Mouse (Mus musculus): ENCODE measurements at regions not wholly inside any gene's neighbourhood (a gene's known extent, or its start where the extent isn't known, plus 50 kb on each side); places are given as distances from the start of the nearest gene placed in this dataset.

- Histone ChIP-seq H3K9me3 (replicated peaks; ENCODE audit: control insufficient read depth, low read length) (peaks cover 4% of the 10 kb centered on the region; the same call in 1 of the 2 replicates), H3K27ac (ENCODE audit: low read depth, low read length) (peak overlapping the region; percentile 60; the same call in 1 of the 2 replicates), H3K4me2 (no peak overlapping the region), H3K27me3 (ENCODE audit: control insufficient read depth, insufficient read depth, low read length) (0 out of 2 replicates have a peak, but pooled peaks cover 2% of the 10 kb centered on the region), H3K4me3 (ENCODE audit: low read depth, low read length) (no peak overlapping the region), H3K4me1 (ENCODE audit: control insufficient read depth, insufficient read depth, low read length) (no peaks in the 10 kb centered on the region), H3K9ac (ENCODE audit: low read depth, low read length) (no peak overlapping the region), H3K36me3 (ENCODE audit: control insufficient read depth, insufficient read depth, low read length) (no peaks in the 10 kb centered on the region)
- no peak for ATAC-seq (replicated peaks; ENCODE audit: insufficient number of reproducible peaks, low FRiP score, low TSS enrichment)
- 70% methylated on average over 5 of the region's 5 CpGs for WGBS (ENCODE audit: insufficient replicate concordance)
These were observed 208.7 kb downstream of the Opa1 start for GRCm38 (mm10) chr16:29787633-29788511.

GRCm38 (mm10) chr16:29790064-29790463, 210.9 kb downstream of the Opa1 start:
- Histone ChIP-seq H3K4me1 (ENCODE audit: control insufficient read depth, insufficient read depth, low read length) (no peaks in the 10 kb centered on the region), H3K27ac (ENCODE audit: low read depth, low read length) (no peak overlapping the region), H3K27me3 (ENCODE audit: control insufficient read depth, insufficient read depth, low read length) (0 out of 2 replicates have a peak, but pooled peaks cover 2% of the 10 kb centered on the region), H3K9ac (ENCODE audit: low read depth, low read length) (no peak overlapping the region), H3K36me3 (ENCODE audit: control insufficient read depth, insufficient read depth, low read length) (no peaks in the 10 kb centered on the region), H3K4me2 (no peak overlapping the region), H3K4me3 (ENCODE audit: low read depth, low read length) (no peak overlapping the region), H3K9me3 (replicated peaks; ENCODE audit: control insufficient read depth, low read length) (peaks cover 4% of the 10 kb centered on the region; the same call in 1 of the 2 replicates)
- no peak for ATAC-seq (replicated peaks; ENCODE audit: insufficient number of reproducible peaks, low FRiP score, low TSS enrichment)
- 92% methylated on average over 3 of the region's 3 CpGs for WGBS (ENCODE audit: insufficient replicate concordance)

- Histone ChIP-seq H3K36me3 (ENCODE audit: control insufficient read depth, insufficient read depth, low read length) (no peaks in the 10 kb centered on the region), H3K4me2 (no peak overlapping the region), H3K9ac (ENCODE audit: low read depth, low read length) (no peak overlapping the region), H3K27me3 (ENCODE audit: control insufficient read depth, insufficient read depth, low read length) (peaks cover 29% of the 10 kb centered on the region), H3K27ac (ENCODE audit: low read depth, low read length) (no peak overlapping the region), H3K9me3 (replicated peaks; ENCODE audit: control insufficient read depth, low read length) (no peaks in the 10 kb centered on the region), H3K4me3 (ENCODE audit: low read depth, low read length) (no peak overlapping the region), H3K4me1 (ENCODE audit: control insufficient read depth, insufficient read depth, low read length) (peaks cover 6% of the 10 kb centered on the region)
- WGBS (ENCODE audit: insufficient replicate concordance), result 25% methylated on average over 3 of the region's 3 CpGs
- ATAC-seq (replicated peaks; ENCODE audit: insufficient number of reproducible peaks, low FRiP score, low TSS enrichment), result no peak
These were observed 220.1 kb downstream of the Opa1 start for GRCm38 (mm10) chr16:29799250-29799649.

GRCm38 (mm10) chr16:29799893-29800292, 220.8 kb downstream of the Opa1 start:
- Histone ChIP-seq H3K27me3 (ENCODE audit: control insufficient read depth, insufficient read depth, low read length) (peaks cover 29% of the 10 kb centered on the region), H3K4me3 (ENCODE audit: low read depth, low read length) (no peak overlapping the region)

GRCm38 (mm10) chr16:29800457-29800856, 221.3 kb downstream of the Opa1 start:
- H3K4me1 ChIP-seq (ENCODE audit: control insufficient read depth, insufficient read depth, low read length), result peaks cover 6% of the 10 kb centered on the region
- WGBS (ENCODE audit: insufficient replicate concordance), result 25% methylated on average over 2 of the region's 2 CpGs
- no peak overlapping the region for H3K9ac ChIP-seq (ENCODE audit: low read depth, low read length)
- H3K27me3 ChIP-seq (ENCODE audit: control insufficient read depth, insufficient read depth, low read length), result peaks cover 32% of the 10 kb centered on the region
- H3K4me2 ChIP-seq, result no peak overlapping the region
- H3K4me3 ChIP-seq (ENCODE audit: low read depth, low read length), result no peak overlapping the region
- no peaks in the 10 kb centered on the region for H3K9me3 ChIP-seq (replicated peaks; ENCODE audit: control insufficient read depth, low read length)
- no peak for ATAC-seq (replicated peaks; ENCODE audit: insufficient number of reproducible peaks, low FRiP score, low TSS enrichment)
- H3K36me3 ChIP-seq (ENCODE audit: control insufficient read depth, insufficient read depth, low read length), result no peaks in the 10 kb centered on the region
- H3K27ac ChIP-seq (ENCODE audit: low read depth, low read length), result no peak overlapping the region

More at GRCm38 (mm10) chr16:29799893-29800292, 220.8 kb downstream of the Opa1 start:
- WGBS (ENCODE audit: insufficient replicate concordance), result 49% methylated on average over 3 of the region's 3 CpGs
- no peak overlapping the region for H3K27ac ChIP-seq (ENCODE audit: low read depth, low read length)
- no peak for ATAC-seq (replicated peaks; ENCODE audit: insufficient number of reproducible peaks, low FRiP score, low TSS enrichment)
- H3K9me3 ChIP-seq (replicated peaks; ENCODE audit: control insufficient read depth, low read length), result no peaks in the 10 kb centered on the region
- H3K4me1 ChIP-seq (ENCODE audit: control insufficient read depth, insufficient read depth, low read length), result peaks cover 6% of the 10 kb centered on the region
- H3K4me2 ChIP-seq, result no peak overlapping the region
- H3K36me3 ChIP-seq (ENCODE audit: control insufficient read depth, insufficient read depth, low read length), result no peaks in the 10 kb centered on the region
- no peak overlapping the region for H3K9ac ChIP-seq (ENCODE audit: low read depth, low read length)

- H3K4me2 ChIP-seq, result no peak overlapping the region
- H3K27me3 ChIP-seq (ENCODE audit: control insufficient read depth, insufficient read depth, low read length), result peaks cover 30% of the 10 kb centered on the region
- H3K36me3 ChIP-seq (ENCODE audit: control insufficient read depth, insufficient read depth, low read length), result no peaks in the 10 kb centered on the region
- whole genome bisulfite sequencing (ENCODE audit: insufficient replicate concordance), result 86% methylated on average over 7 of the region's 7 CpGs
- H3K9me3 ChIP-seq (replicated peaks; ENCODE audit: control insufficient read depth, low read length), result no peaks in the 10 kb centered on the region
- peaks cover 6% of the 10 kb centered on the region for H3K4me1 ChIP-seq (ENCODE audit: control insufficient read depth, insufficient read depth, low read length)
- H3K9ac ChIP-seq (ENCODE audit: low read depth, low read length), result no peak overlapping the region
- H3K4me3 ChIP-seq (ENCODE audit: low read depth, low read length), result no peak overlapping the region
- no peak overlapping the region for H3K27ac ChIP-seq (ENCODE audit: low read depth, low read length)
- ATAC-seq (replicated peaks; ENCODE audit: insufficient number of reproducible peaks, low FRiP score, low TSS enrichment), result no peak
These were observed 223.0 kb downstream of the Opa1 start for GRCm38 (mm10) chr16:29802085-29802484.

- 56% methylated on average over 6 of the region's 6 CpGs for WGBS (ENCODE audit: insufficient replicate concordance)
- Histone ChIP-seq H3K4me3 (ENCODE audit: low read depth, low read length) (no peak overlapping the region), H3K27me3 (ENCODE audit: control insufficient read depth, insufficient read depth, low read length) (peaks cover 32% of the 10 kb centered on the region), H3K4me1 (ENCODE audit: control insufficient read depth, insufficient read depth, low read length) (peaks cover 6% of the 10 kb centered on the region), H3K9me3 (replicated peaks; ENCODE audit: control insufficient read depth, low read length) (no peaks in the 10 kb centered on the region), H3K4me2 (no peak overlapping the region), H3K36me3 (ENCODE audit: control insufficient read depth, insufficient read depth, low read length) (no peaks in the 10 kb centered on the region), H3K27ac (ENCODE audit: low read depth, low read length) (peak overlapping the region; percentile 29; the same call in 1 of the 2 replicates), H3K9ac (ENCODE audit: low read depth, low read length) (no peak overlapping the region)
- ATAC-seq (replicated peaks; ENCODE audit: insufficient number of reproducible peaks, low FRiP score, low TSS enrichment), result no peak
These were observed 223.5 kb downstream of the Opa1 start for GRCm38 (mm10) chr16:29802603-29803002.

GRCm38 (mm10) chr16:29807859-29808258, 228.7 kb downstream of the Opa1 start:
- WGBS (ENCODE audit: insufficient replicate concordance), result 56% methylated on average over 5 of the region's 5 CpGs
- H3K4me1 ChIP-seq (ENCODE audit: control insufficient read depth, insufficient read depth, low read length), result no peaks in the 10 kb centered on the region
- no peak overlapping the region for H3K4me3 ChIP-seq (ENCODE audit: low read depth, low read length)
- H3K9ac ChIP-seq (ENCODE audit: low read depth, low read length), result no peak overlapping the region
- H3K4me2 ChIP-seq, result no peak overlapping the region
- no peaks in the 10 kb centered on the region for H3K36me3 ChIP-seq (ENCODE audit: control insufficient read depth, insufficient read depth, low read length)
- peaks cover 44% of the 10 kb centered on the region for H3K27me3 ChIP-seq (ENCODE audit: control insufficient read depth, insufficient read depth, low read length)
- no peak overlapping the region for H3K27ac ChIP-seq (ENCODE audit: low read depth, low read length)
- no peak for ATAC-seq (replicated peaks; ENCODE audit: insufficient number of reproducible peaks, low FRiP score, low TSS enrichment)
- H3K9me3 ChIP-seq (replicated peaks; ENCODE audit: control insufficient read depth, low read length), result no peaks in the 10 kb centered on the region
